Mouse (Mus musculus) lung, adult 2 months (tissue): Measurements from ENCODE around the gene Nkg7.

ENCODE experiments used
- CTCF ChIP-seq: fragments of 200-500 bp; IDR thresholded peaks from 2 replicates; pipeline ENCODE4 v1.5.1; 2011; ENCODE audit warnings: mild to moderate bottlenecking, low read length, control low read depth; ENCODE audit not compliant: insufficient read depth
- POLR2A ChIP-seq: fragments of 200-500 bp; IDR thresholded peaks from 2 replicates; pipeline ENCODE4 v1.6.1; 2011; ENCODE audit warnings: low read depth, mild to moderate bottlenecking, control low read depth, low read length, borderline replicate concordance; ENCODE audit errors: extremely low read depth

DNA sequence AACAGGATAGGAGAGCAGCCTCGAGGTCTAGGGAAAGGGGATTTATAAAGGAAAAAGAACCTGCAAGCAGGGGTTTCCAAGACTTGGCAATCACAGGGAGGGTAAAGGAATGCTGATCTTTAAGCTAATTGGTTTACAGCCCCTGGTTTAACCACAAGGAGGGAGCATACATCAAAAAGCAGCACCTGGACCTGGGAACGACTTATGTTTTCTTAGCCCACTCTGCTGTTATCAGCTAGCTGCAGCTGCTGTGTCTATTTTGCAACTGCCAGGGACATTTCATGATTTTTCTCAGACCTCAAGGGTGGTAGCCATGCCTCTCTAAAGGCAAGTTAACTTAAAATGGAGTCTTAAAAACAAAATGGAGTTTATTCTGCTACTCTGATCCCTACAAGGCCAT is 34.2 kb upstream of the Nkg7 start:
- TF ChIP-seq CTCF (no peak), POLR2A (no peak)
